Mouse (Mus musculus) forebrain, embryonic 14.5 days (tissue): ENCODE measurements at regions not wholly inside any gene's neighbourhood (a gene's known extent, or its start where the extent isn't known, plus 50 kb on each side); places are given as distances from the start of the nearest gene placed in this dataset.
A peak's percentile ranks its signal among the peaks of the same experiment; 100 is the strongest.

Source experiments
- ATAC-seq: fragments of 200-750 bp; cut with Nextera tagmentation; 2 replicates; pipeline ENCODE4 v1.8.0; 2017; ENCODE audit warnings: mild to moderate bottlenecking, moderate library complexity
- DNase-seq: peaks from one replicate; pipeline ENCODE4 v3.0.0-alpha.2; 2015; ENCODE audit warnings: low spot score
- H3K27ac ChIP-seq: fragments of 300-500 bp; sonication (generic); 2 replicates; pipeline ENCODE4 v1.5.1; 2014; ENCODE audit warnings: low read depth, mild to moderate bottlenecking, control low read depth, low read length, moderate library complexity
- H3K27me3 ChIP-seq: fragments of 300-500 bp; sonication (generic); replicated peaks from 2 replicates; pipeline ENCODE4 v1.6.1; 2014; ENCODE audit warnings: low read length, control low read depth, mixed read lengths; ENCODE audit not compliant: control insufficient read depth, insufficient read depth
- H3K36me3 ChIP-seq: fragments of 300-500 bp; sonication (generic); 2 replicates; pipeline ENCODE4 v1.6.1; 2014; ENCODE audit warnings: low read length, control low read depth; ENCODE audit not compliant: control insufficient read depth, insufficient read depth
- H3K4me1 ChIP-seq: fragments of 300-500 bp; sonication (generic); 2 replicates; pipeline ENCODE4 v1.6.1; 2014; ENCODE audit warnings: antibody characterized with exemption, low read length, control low read depth; ENCODE audit not compliant: control insufficient read depth, insufficient read depth
- H3K4me2 ChIP-seq: fragments of 300-500 bp; sonication (generic); 2 replicates; pipeline ENCODE4 v1.6.1; 2014; ENCODE audit warnings: mild to moderate bottlenecking, control low read depth, low read length
- H3K4me3 ChIP-seq: fragments of 300-500 bp; sonication (generic); 2 replicates; pipeline ENCODE4 v1.5.1; 2014; ENCODE audit warnings: low read depth, low read length, control low read depth
- H3K9ac ChIP-seq: fragments of 300-500 bp; sonication (generic); 2 replicates; pipeline ENCODE4 v1.6.1; 2014; ENCODE audit warnings: mild to moderate bottlenecking, low read length, control low read depth, moderate library complexity
- H3K9me3 ChIP-seq: fragments of 300-500 bp; sonication (generic); replicated peaks from 2 replicates; pipeline ENCODE4 v1.6.1; 2016; ENCODE audit warnings: low read length, control low read depth, mixed read lengths; ENCODE audit not compliant: control insufficient read depth
- WGBS: fragments of 180-500 bp; shearing (Covaris S2); extraction: QIAGEN DNeasy Blood & Tissue Kit; methylation state at CpG from one replicate; pipeline ENCODE4 v1.1.7; 2014; 5-methylcytosine and 5-hydroxymethylcytosine counted together

GRCm38 (mm10) chr8:17700362-17700761 is 1277.7 kb downstream of the Defb40 start:
- Histone ChIP-seq H3K27me3 (no peaks in the 10 kb centered on the region), H3K4me2 (no peak overlapping the region), H3K9me3 (no peaks in the 10 kb centered on the region), H3K4me3 (no peak overlapping the region), H3K9ac (no peak overlapping the region), H3K4me1 (no peaks in the 10 kb centered on the region), H3K36me3 (no peaks in the 10 kb centered on the region), H3K27ac (no peak overlapping the region)
- DNase-seq, result peak; percentile 7
- ATAC-seq, result no peak
- WGBS, result 70% methylated on average over 3 of the region's 3 CpGs

GRCm38 (mm10) chr8:17690074-17690848 is 1287.8 kb downstream of the Defb40 start:
- 79% methylated on average over 4 of the region's 4 CpGs for WGBS
- Histone ChIP-seq H3K4me3 (no peak overlapping the region), H3K36me3 (no peaks in the 10 kb centered on the region), H3K4me1 (no peaks in the 10 kb centered on the region), H3K27ac (no peak overlapping the region), H3K27me3 (no peaks in the 10 kb centered on the region), H3K4me2 (no peak overlapping the region), H3K9me3 (no peaks in the 10 kb centered on the region), H3K9ac (no peak overlapping the region)
- ATAC-seq (no peak), DNase-seq (no peak)

- Histone ChIP-seq H3K4me2 (no peak overlapping the region), H3K9me3 (no peaks in the 10 kb centered on the region), H3K9ac (no peak overlapping the region), H3K4me3 (no peak overlapping the region), H3K27me3 (no peaks in the 10 kb centered on the region), H3K36me3 (no peaks in the 10 kb centered on the region), H3K27ac (no peak overlapping the region), H3K4me1 (no peaks in the 10 kb centered on the region)
- ATAC-seq (no peak), DNase-seq (no peak)
- over 99% methylated on average over 3 of the region's 3 CpGs for WGBS
These were observed 1288.4 kb downstream of the Defb40 start for GRCm38 (mm10) chr8:17689641-17690040.

- Histone ChIP-seq H3K9ac (no peak overlapping the region), H3K4me3 (no peak overlapping the region), H3K27me3 (no peaks in the 10 kb centered on the region), H3K9me3 (no peaks in the 10 kb centered on the region), H3K27ac (no peak overlapping the region), H3K4me1 (0 out of 2 replicates have a peak, but pooled peaks cover under 1% of the 10 kb centered on the region), H3K36me3 (no peaks in the 10 kb centered on the region), H3K4me2 (no peak overlapping the region)
- ATAC-seq (no peak), DNase-seq (no peak)
- 93% methylated on average over 3 of the region's 3 CpGs for WGBS
These were observed 1291.0 kb downstream of the Defb40 start for GRCm38 (mm10) chr8:17687084-17687483.

GRCm38 (mm10) chr8:17664371-17665141 is 1313.5 kb downstream of the Defb40 start:
- 36% methylated on average over 6 of the region's 6 CpGs for WGBS
- Histone ChIP-seq H3K4me3 (no peak overlapping the region), H3K36me3 (no peaks in the 10 kb centered on the region), H3K27me3 (no peaks in the 10 kb centered on the region), H3K4me2 (no peak overlapping the region), H3K27ac (peak overlapping the region; percentile 74), H3K9me3 (no peaks in the 10 kb centered on the region), H3K9ac (no peak overlapping the region), H3K4me1 (peaks cover 2% of the 10 kb centered on the region; the same call in 1 of the 2 replicates)
- peak; percentile 96 for ATAC-seq
- peak; percentile 95 for DNase-seq

GRCm38 (mm10) chr8:17659753-17660361 is 1318.2 kb downstream of the Defb40 start:
- no peak for DNase-seq
- no peak overlapping the region for H3K4me3 ChIP-seq
- no peak overlapping the region for H3K27ac ChIP-seq
- WGBS, result 89% methylated on average over 6 of the region's 6 CpGs
- no peak overlapping the region for H3K4me2 ChIP-seq
- no peaks in the 10 kb centered on the region for H3K36me3 ChIP-seq
- no peak overlapping the region for H3K9ac ChIP-seq
- H3K9me3 ChIP-seq, result no peaks in the 10 kb centered on the region
- peaks cover 2% of the 10 kb centered on the region; the same call in 1 of the 2 replicates for H3K4me1 ChIP-seq
- no peaks in the 10 kb centered on the region for H3K27me3 ChIP-seq
- ATAC-seq, result no peak

- no peaks in the 10 kb centered on the region for H3K36me3 ChIP-seq
- no peak for ATAC-seq
- no peak overlapping the region for H3K27ac ChIP-seq
- H3K4me2 ChIP-seq, result no peak overlapping the region
- H3K9ac ChIP-seq, result no peak overlapping the region
- H3K27me3 ChIP-seq, result no peaks in the 10 kb centered on the region
- no peak overlapping the region for H3K4me3 ChIP-seq
- no peak for DNase-seq
- no peaks in the 10 kb centered on the region for H3K9me3 ChIP-seq
- H3K4me1 ChIP-seq, result no peaks in the 10 kb centered on the region
- WGBS, result 6% methylated on average over 2 of the region's 2 CpGs
These were observed 1324.3 kb downstream of the Defb40 start for GRCm38 (mm10) chr8:17653786-17654185.

- DNase-seq, result peak; percentile 49
- ATAC-seq, result no peak; the same call in 1 of the 2 replicates
- H3K4me2 ChIP-seq, result no peak overlapping the region
These were observed 1330.5 kb downstream of the Defb40 start for GRCm38 (mm10) chr8:17647559-17647958.

More at GRCm38 (mm10) chr8:17647559-17647958, 1330.5 kb downstream of the Defb40 start:
- Histone ChIP-seq H3K9ac (no peak overlapping the region), H3K36me3 (no peaks in the 10 kb centered on the region), H3K4me1 (no peaks in the 10 kb centered on the region), H3K4me3 (no peak overlapping the region), H3K27me3 (no peaks in the 10 kb centered on the region), H3K9me3 (no peaks in the 10 kb centered on the region), H3K27ac (no peak overlapping the region)
